Mouse (Mus musculus): ENCODE measurements around the gene Dpp9. TPM values are rescaled to one million over a fixed set of nuclear protein-coding genes. Genes with fewer than 3 reads are reported as not detected.
"Not testable (repeated sequence)": the region's sequence is repeated elsewhere in the genome, so short reads cannot be mapped to it uniquely, and the experiment has no call there.

Gene Dpp9
- polyA plus RNA-seq, 1 experiment from 2014 or later, result 45.0 TPM

- not testable (repeated sequence) for H3K4me2 ChIP-seq (replicated peaks; ENCODE audit: low read depth, low read length); ATAC-seq (ENCODE audit: low FRiP score, low TSS enrichment)
- peaks cover 36% of the 10 kb centered on the region for H3K36me3 ChIP-seq (ENCODE audit: insufficient read depth, low read length)
These were observed 39.6 kb upstream of the Dpp9 start for GRCm38 (mm10) chr17:56258269-56258668.

GRCm38 (mm10) chr17:56257181-56257894 is 38.6 kb upstream of the Dpp9 start:
- H3K4me1 ChIP-seq (ENCODE audit: insufficient read depth, low read length), result peaks cover 30% of the 10 kb centered on the region
- H3K9me3 ChIP-seq (ENCODE audit: low read length), result no peaks in the 10 kb centered on the region
- peak overlapping the region; percentile 67 for H3K9ac ChIP-seq (replicated peaks; ENCODE audit: low read length)
- peak overlapping the region; percentile 72 for H3K27ac ChIP-seq (ENCODE audit: low read length)
- WGBS, result 7% methylated on average over 48 of the region's 58 CpGs
- H3K4me2 ChIP-seq (replicated peaks; ENCODE audit: low read depth, low read length), result peak overlapping the region; percentile 79
- peak overlapping the region; percentile 74 for H3K4me3 ChIP-seq (ENCODE audit: low read length)
- no peaks in the 10 kb centered on the region for H3K27me3 ChIP-seq (ENCODE audit: insufficient read depth, low read length)
- H3K36me3 ChIP-seq (ENCODE audit: insufficient read depth, low read length), result peaks cover 35% of the 10 kb centered on the region
- no peak for ATAC-seq (ENCODE audit: low FRiP score, low TSS enrichment)

More at GRCm38 (mm10) chr17:56258269-56258668, 39.6 kb upstream of the Dpp9 start:
- not testable (repeated sequence) for H3K4me3 ChIP-seq (ENCODE audit: low read length); H3K9ac ChIP-seq (replicated peaks; ENCODE audit: low read length); H3K9me3 ChIP-seq (ENCODE audit: low read length); H3K27me3 ChIP-seq (ENCODE audit: insufficient read depth, low read length); H3K27ac ChIP-seq (ENCODE audit: low read length)
- 92% methylated on average over 19 of the region's 19 CpGs for WGBS
- H3K4me1 ChIP-seq (ENCODE audit: insufficient read depth, low read length), result peaks cover 30% of the 10 kb centered on the region

GRCm38 (mm10) chr17:56256239-56256881 is 37.7 kb upstream of the Dpp9 start, which contains the start of gene Fem1a:
TSS of gene Fem1a (plus strand) at chr17:56256810.
- Histone ChIP-seq H3K4me1 (ENCODE audit: insufficient read depth, low read length) (peaks cover 31% of the 10 kb centered on the region), H3K36me3 (ENCODE audit: insufficient read depth, low read length) (peaks cover 28% of the 10 kb centered on the region), H3K27me3 (ENCODE audit: insufficient read depth, low read length) (no peaks in the 10 kb centered on the region), H3K4me3 (ENCODE audit: low read length) (peak within 1 kb of the TSS; percentile 74), H3K4me2 (replicated peaks; ENCODE audit: low read depth, low read length) (peak within 1 kb of the TSS; percentile 90), H3K9me3 (ENCODE audit: low read length) (no peaks in the 10 kb centered on the region), H3K27ac (ENCODE audit: low read length) (peak within 1 kb of the TSS; percentile 97), H3K9ac (replicated peaks; ENCODE audit: low read length) (peak within 1 kb of the TSS; percentile 73)
- WGBS, result under 1% methylated on average over 28 of the region's 28 CpGs
- peak; percentile 92 for ATAC-seq (ENCODE audit: low FRiP score, low TSS enrichment)

- peak; percentile 96 for ATAC-seq (ENCODE audit: low FRiP score, low TSS enrichment)
- peak overlapping the region; percentile 90 for H3K4me2 ChIP-seq (replicated peaks; ENCODE audit: low read depth, low read length)
- H3K9ac ChIP-seq (replicated peaks; ENCODE audit: low read length), result peak overlapping the region; percentile 73
- H3K27me3 ChIP-seq (ENCODE audit: insufficient read depth, low read length), result no peaks in the 10 kb centered on the region
- H3K4me3 ChIP-seq (ENCODE audit: low read length), result peak overlapping the region; percentile 74
- peaks cover 28% of the 10 kb centered on the region for H3K36me3 ChIP-seq (ENCODE audit: insufficient read depth, low read length)
- H3K27ac ChIP-seq (ENCODE audit: low read length), result peak overlapping the region; percentile 97
- H3K4me1 ChIP-seq (ENCODE audit: insufficient read depth, low read length), result peaks cover 34% of the 10 kb centered on the region
- under 1% methylated on average over 32 of the region's 32 CpGs for WGBS
- H3K9me3 ChIP-seq (ENCODE audit: low read length), result no peaks in the 10 kb centered on the region
These were observed 37.1 kb upstream of the Dpp9 start for GRCm38 (mm10) chr17:56255863-56256238.

- peak overlapping the region; percentile 74 for H3K4me3 ChIP-seq (ENCODE audit: low read length)
- H3K4me2 ChIP-seq (replicated peaks; ENCODE audit: low read depth, low read length), result peak overlapping the region; percentile 90
- peaks cover 34% of the 10 kb centered on the region for H3K4me1 ChIP-seq (ENCODE audit: insufficient read depth, low read length)
- peak overlapping the region; percentile 68 for H3K27ac ChIP-seq (ENCODE audit: low read length)
- no peaks in the 10 kb centered on the region for H3K9me3 ChIP-seq (ENCODE audit: low read length)
- peaks cover 25% of the 10 kb centered on the region for H3K36me3 ChIP-seq (ENCODE audit: insufficient read depth, low read length)
- peak overlapping the region; percentile 44; the same call in 1 of the 2 replicates for H3K9ac ChIP-seq (replicated peaks; ENCODE audit: low read length)
- peak; percentile 13; the same call in 1 of the 2 replicates for ATAC-seq (ENCODE audit: low FRiP score, low TSS enrichment)
- 16% methylated on average over 9 of the region's 9 CpGs for WGBS
- no peaks in the 10 kb centered on the region for H3K27me3 ChIP-seq (ENCODE audit: insufficient read depth, low read length)
These were observed 36.7 kb upstream of the Dpp9 start for GRCm38 (mm10) chr17:56255429-56255828.

GRCm38 (mm10) chr17:56254695-56255094 is 36.0 kb upstream of the Dpp9 start:
- H3K4me3 ChIP-seq (ENCODE audit: low read length), result no peak overlapping the region
- no peak for ATAC-seq (ENCODE audit: low FRiP score, low TSS enrichment)
- H3K4me2 ChIP-seq (replicated peaks; ENCODE audit: low read depth, low read length), result no peak overlapping the region
- peaks cover 32% of the 10 kb centered on the region for H3K4me1 ChIP-seq (ENCODE audit: insufficient read depth, low read length)
- 77% methylated on average over 4 of the region's 4 CpGs for WGBS
- no peak overlapping the region for H3K27ac ChIP-seq (ENCODE audit: low read length)
- no peaks in the 10 kb centered on the region for H3K27me3 ChIP-seq (ENCODE audit: insufficient read depth, low read length)
- peaks cover 17% of the 10 kb centered on the region for H3K36me3 ChIP-seq (ENCODE audit: insufficient read depth, low read length)
- no peaks in the 10 kb centered on the region for H3K9me3 ChIP-seq (ENCODE audit: low read length)
- H3K9ac ChIP-seq (replicated peaks; ENCODE audit: low read length), result no peak overlapping the region

GRCm38 (mm10) chr17:56251136-56251829 is 32.6 kb upstream of the Dpp9 start:
- Histone ChIP-seq H3K9ac (replicated peaks; ENCODE audit: low read length) (no peak overlapping the region), H3K4me2 (replicated peaks; ENCODE audit: low read depth, low read length) (no peak overlapping the region), H3K4me3 (ENCODE audit: low read length) (no peak overlapping the region), H3K27ac (ENCODE audit: low read length) (no peak overlapping the region), H3K27me3 (ENCODE audit: insufficient read depth, low read length) (no peaks in the 10 kb centered on the region), H3K36me3 (ENCODE audit: insufficient read depth, low read length) (no peaks in the 10 kb centered on the region), H3K9me3 (ENCODE audit: low read length) (no peaks in the 10 kb centered on the region), H3K4me1 (ENCODE audit: insufficient read depth, low read length) (peaks cover 8% of the 10 kb centered on the region)
- ATAC-seq (ENCODE audit: low FRiP score, low TSS enrichment), result no peak
- WGBS, result 27% methylated on average over 6 of the region's 6 CpGs

- Histone ChIP-seq H3K9me3 (ENCODE audit: low read length) (no peaks in the 10 kb centered on the region), H3K4me3 (ENCODE audit: low read length) (no peak overlapping the region), H3K27ac (ENCODE audit: low read length) (no peak overlapping the region), H3K4me2 (replicated peaks; ENCODE audit: low read depth, low read length) (no peak overlapping the region), H3K4me1 (ENCODE audit: insufficient read depth, low read length) (no peaks in the 10 kb centered on the region), H3K9ac (replicated peaks; ENCODE audit: low read length) (no peak overlapping the region), H3K36me3 (ENCODE audit: insufficient read depth, low read length) (no peaks in the 10 kb centered on the region), H3K27me3 (ENCODE audit: insufficient read depth, low read length) (peaks cover 8% of the 10 kb centered on the region)
- WGBS, result 64% methylated on average over 7 of the region's 7 CpGs
- no peak for ATAC-seq (ENCODE audit: low FRiP score, low TSS enrichment)
These were observed 26.9 kb upstream of the Dpp9 start for GRCm38 (mm10) chr17:56245608-56246007.

GRCm38 (mm10) chr17:56241541-56242401 is 23.1 kb upstream of the Dpp9 start:
- Histone ChIP-seq H3K4me3 (ENCODE audit: low read length) (no peak overlapping the region), H3K27ac (ENCODE audit: low read length) (no peak overlapping the region), H3K36me3 (ENCODE audit: insufficient read depth, low read length) (no peaks in the 10 kb centered on the region), H3K4me1 (ENCODE audit: insufficient read depth, low read length) (no peaks in the 10 kb centered on the region), H3K4me2 (replicated peaks; ENCODE audit: low read depth, low read length) (no peak overlapping the region), H3K9ac (replicated peaks; ENCODE audit: low read length) (no peak overlapping the region), H3K9me3 (ENCODE audit: low read length) (no peaks in the 10 kb centered on the region), H3K27me3 (ENCODE audit: insufficient read depth, low read length) (peaks cover 8% of the 10 kb centered on the region)
- peak; percentile 85 for ATAC-seq (ENCODE audit: low FRiP score, low TSS enrichment)
- 1% methylated on average over 33 of the region's 33 CpGs for WGBS
